Mouse (Mus musculus): Measurements from ENCODE around the gene Dexi. TPM values are rescaled to one million over a fixed set of nuclear protein-coding genes. Genes with fewer than 3 reads are reported as not detected.

Gene Dexi
- total and polyA plus RNA-seq, 3 experiments: 9.3 to 17.8 TPM; not detected in 1

GRCm38 (mm10) chr16:10536961-10537360, 5.9 kb downstream of the Dexi start:
- Histone ChIP-seq H3K36me3 (ENCODE audit: control insufficient read depth in 1 of 2, insufficient read depth in 2 of 2, low read length in 2 of 2) (no peaks in the 10 kb centered on the region), H3K9me3 (replicated peaks; ENCODE audit: insufficient read depth, low read length) (no peaks in the 10 kb centered on the region), H3K4me1 (ENCODE audit: control insufficient read depth in 1 of 2, insufficient read depth in 2 of 2, low read length in 2 of 2) (peaks cover 4 to 11% of the 10 kb centered on the region in 2 experiments; a peak in 3 of 4 replicates), H3K9ac (ENCODE audit: control insufficient read depth, low read depth, low read length, poor library complexity, severe bottlenecking) (no peak overlapping the region), H3K79me2 (ENCODE audit: control insufficient read depth, insufficient read depth, low read length, poor library complexity) (no peaks in the 10 kb centered on the region; the same call in 1 of the 2 replicates), H3K27ac (ENCODE audit: control insufficient read depth, low read depth, low read length) (no peak overlapping the region), H3K4me3 (ENCODE audit: control insufficient read depth in 1 of 2, insufficient read depth in 1 of 2, low read depth in 2 of 2, low read length in 2 of 2) (no peak overlapping the region), H3K27me3 (ENCODE audit: control insufficient read depth in 1 of 2, insufficient read depth in 2 of 2, low read length in 2 of 2) (no peaks in the 10 kb centered on the region)
- TF ChIP-seq CTCF (IDR thresholded peaks at IDR 0.05 in 2 of 3, conservative IDR thresholded peaks at IDR 0.05 in 1 of 3; ENCODE audit: control insufficient read depth in 1 of 3, insufficient read depth in 1 of 3, low read depth in 2 of 3, low read length in 3 of 3, poor library complexity in 1 of 3, severe bottlenecking in 1 of 3): no peak
- TF ChIP-seq BHLHE40 (IDR thresholded peaks at IDR 0.05; ENCODE audit: borderline replicate concordance, low read depth, low read length): no peak
- no peak for TF ChIP-seq CHD1 (IDR thresholded peaks at IDR 0.05; ENCODE audit: low read depth, low read length)
- no peak for TF ChIP-seq POLR2AphosphoS2 (IDR thresholded peaks at IDR 0.05; ENCODE audit: low read length)
- TF ChIP-seq ZC3H11A (IDR thresholded peaks at IDR 0.05; ENCODE audit: low read depth, low read length): no peak
- TF ChIP-seq POLR2A (IDR thresholded peaks at IDR 0.05; ENCODE audit: control insufficient read depth in 1 of 2, insufficient read depth in 1 of 2, low read depth in 1 of 2, low read length in 2 of 2, poor library complexity in 1 of 2): no peak
- no peak for TF ChIP-seq GABPA (IDR thresholded peaks at IDR 0.05; ENCODE audit: low read depth, low read length)
- no peak for TF ChIP-seq TCF12 (IDR thresholded peaks at IDR 0.05; ENCODE audit: low read depth, low read length)
- TF ChIP-seq MYB (IDR thresholded peaks at IDR 0.05; ENCODE audit: low read depth, low read length): no peak
- no peak for TF ChIP-seq RCOR1 (IDR thresholded peaks at IDR 0.05; ENCODE audit: low read depth, low read length)
- DNase-seq (ENCODE audit: low read depth, low spot score): no peak

GRCm38 (mm10) chr16:10536323-10536722, 6.5 kb downstream of the Dexi start:
- Histone ChIP-seq H3K79me2 (ENCODE audit: control insufficient read depth, insufficient read depth, low read length, poor library complexity) (no peaks in the 10 kb centered on the region), H3K4me3 (ENCODE audit: control insufficient read depth in 1 of 2, insufficient read depth in 1 of 2, low read depth in 2 of 2, low read length in 2 of 2) (no peak overlapping the region), H3K9ac (ENCODE audit: control insufficient read depth, low read depth, low read length, poor library complexity, severe bottlenecking) (no peak overlapping the region), H3K9me3 (replicated peaks; ENCODE audit: insufficient read depth, low read length) (no peaks in the 10 kb centered on the region), H3K36me3 (ENCODE audit: control insufficient read depth in 1 of 2, insufficient read depth in 2 of 2, low read length in 2 of 2) (no peaks in the 10 kb centered on the region), H3K4me1 (ENCODE audit: control insufficient read depth in 1 of 2, insufficient read depth in 2 of 2, low read length in 2 of 2) (peaks cover 4 to 8% of the 10 kb centered on the region in 2 experiments; a peak in 3 of 4 replicates), H3K27ac (ENCODE audit: control insufficient read depth, low read depth, low read length) (no peak overlapping the region), H3K27me3 (ENCODE audit: control insufficient read depth in 1 of 2, insufficient read depth in 2 of 2, low read length in 2 of 2) (no peaks in the 10 kb centered on the region)
- no peak for TF ChIP-seq ZC3H11A (IDR thresholded peaks at IDR 0.05; ENCODE audit: low read depth, low read length)
- TF ChIP-seq E2F4 (IDR thresholded peaks at IDR 0.05; ENCODE audit: borderline replicate concordance, low read depth, low read length): no peak
- TF ChIP-seq MYC (IDR thresholded peaks at IDR 0.05; ENCODE audit: low read depth, low read length): no peak
- no peak for TF ChIP-seq NELFE (IDR thresholded peaks at IDR 0.05; ENCODE audit: low read depth, low read length)
- TF ChIP-seq POLR2A (IDR thresholded peaks at IDR 0.05; ENCODE audit: control insufficient read depth in 1 of 2, insufficient read depth in 1 of 2, low read depth in 1 of 2, low read length in 2 of 2, poor library complexity in 1 of 2): no peak
- no peak for TF ChIP-seq SIN3A (IDR thresholded peaks at IDR 0.05; ENCODE audit: low read length)
- no peak for TF ChIP-seq RCOR1 (IDR thresholded peaks at IDR 0.05; ENCODE audit: low read depth, low read length)
- no peak for DNase-seq (ENCODE audit: low read depth, low spot score)

GRCm38 (mm10) chr16:10534567-10534966, 8.3 kb downstream of the Dexi start:
- Histone ChIP-seq H3K27ac (ENCODE audit: control insufficient read depth, low read depth, low read length) (no peak overlapping the region), H3K27me3 (ENCODE audit: control insufficient read depth in 1 of 2, insufficient read depth in 2 of 2, low read length in 2 of 2) (no peaks in the 10 kb centered on the region), H3K4me1 (ENCODE audit: control insufficient read depth in 1 of 2, insufficient read depth in 2 of 2, low read length in 2 of 2) (no peaks in the 10 kb centered on the region), H3K9ac (ENCODE audit: control insufficient read depth, low read depth, low read length, poor library complexity, severe bottlenecking) (no peak overlapping the region), H3K9me3 (replicated peaks; ENCODE audit: insufficient read depth, low read length) (no peaks in the 10 kb centered on the region), H3K79me2 (ENCODE audit: control insufficient read depth, insufficient read depth, low read length, poor library complexity) (no peaks in the 10 kb centered on the region), H3K36me3 (ENCODE audit: control insufficient read depth in 1 of 2, insufficient read depth in 2 of 2, low read length in 2 of 2) (no peaks in the 10 kb centered on the region), H3K4me3 (ENCODE audit: control insufficient read depth in 1 of 2, insufficient read depth in 1 of 2, low read depth in 2 of 2, low read length in 2 of 2) (no peak overlapping the region)
- no peak for TF ChIP-seq GABPA (IDR thresholded peaks at IDR 0.05; ENCODE audit: low read depth, low read length)
- TF ChIP-seq BHLHE40 (IDR thresholded peaks at IDR 0.05; ENCODE audit: borderline replicate concordance, low read depth, low read length): no peak
- no peak for TF ChIP-seq CHD2 (IDR thresholded peaks at IDR 0.05; ENCODE audit: low read length)
- no peak for TF ChIP-seq ELF1 (IDR thresholded peaks at IDR 0.05; ENCODE audit: low read depth, low read length)
- TF ChIP-seq MAX (IDR thresholded peaks at IDR 0.05; ENCODE audit: low read length): no peak
- TF ChIP-seq POLR2A (IDR thresholded peaks at IDR 0.05; ENCODE audit: control insufficient read depth in 1 of 2, insufficient read depth in 1 of 2, low read depth in 1 of 2, low read length in 2 of 2, poor library complexity in 1 of 2): no peak
- TF ChIP-seq MAFK (IDR thresholded peaks at IDR 0.05; ENCODE audit: borderline replicate concordance, low read depth, low read length): no peak
- TF ChIP-seq ZC3H11A (IDR thresholded peaks at IDR 0.05; ENCODE audit: low read depth, low read length): no peak
- TF ChIP-seq UBTF (IDR thresholded peaks at IDR 0.05; ENCODE audit: borderline replicate concordance, insufficient read depth, low read depth, low read length): no peak
- no peak for TF ChIP-seq KAT2A (conservative IDR thresholded peaks at IDR 0.05; ENCODE audit: low read depth, low read length)
- peak; percentile 49 for DNase-seq (ENCODE audit: low read depth, low spot score)
